Mouse (Mus musculus) left cerebral cortex, postnatal 10 days (tissue): Measurements from ENCODE around the gene Cd151. TPM values are rescaled to one million over a fixed set of nuclear protein-coding genes. Genes with fewer than 3 reads are reported as not detected.
A peak's percentile ranks its signal among the peaks of the same experiment; 100 is the strongest.

Source experiments
- DNase-seq, 2 experiments: peaks; one replicate each; pipeline ENCODE4 v3.0.0; 2021 to 2022; ENCODE audit warnings: low spot score in 2 of 2, mixed read lengths in 1 of 2; ENCODE audit errors: extremely low spot score in 1 of 2
- intact Hi-C: fragments of 180-260 bp; cut with DNase I; formaldehyde crosslinking; loops from one replicate; pipeline ENCODE4 v1.15.1; 2025
- total RNA-seq, 2 experiments: library from RNA; stranded (reverse); gene quantifications; 2 replicates each; pipeline ENCODE4 v1.2.3; 2021

Gene Cd151
- total RNA-seq, 2 experiments from 2014 or later, result 31.8 to 33.7 TPM

GRCm38 (mm10) chr7:141482531-141483024 lies 15.4 kb downstream of the Cd151 start:
- intact Hi-C loops, result no loop called here

GRCm38 (mm10) chr7:141483114-141483653 lies 16.0 kb downstream of the Cd151 start:
- DNase-seq, result no peak
- intact Hi-C loops, result no loop called here

More at GRCm38 (mm10) chr7:141482531-141483024, 15.4 kb downstream of the Cd151 start:
- no peak for DNase-seq

GRCm38 (mm10) chr7:141484186-141485120 lies 17.3 kb downstream of the Cd151 start:
- intact Hi-C loops, result no loop called here

GRCm38 (mm10) chr7:141485186-141485585 lies 18.0 kb downstream of the Cd151 start:
- intact Hi-C loops, result no loop called here
- no peak for DNase-seq

More at GRCm38 (mm10) chr7:141484186-141485120, 17.3 kb downstream of the Cd151 start:
- peak in 1 of 2 experiments; percentile 61 for DNase-seq

GRCm38 (mm10) chr7:141485606-141486005 lies 18.4 kb downstream of the Cd151 start:
- DNase-seq, result no peak
- intact Hi-C loops, result no loop called here

- intact Hi-C loops, result no loop called here
- DNase-seq, result no peak
These were observed 19.0 kb downstream of the Cd151 start for GRCm38 (mm10) chr7:141486239-141486638.

GRCm38 (mm10) chr7:141487141-141487540 lies 19.9 kb downstream of the Cd151 start:
- intact Hi-C loops, result no loop called here

GRCm38 (mm10) chr7:141491151-141491550 lies 24.0 kb downstream of the Cd151 start:
- intact Hi-C loops, result no loop called here
- DNase-seq, result no peak

More at GRCm38 (mm10) chr7:141487141-141487540, 19.9 kb downstream of the Cd151 start:
- DNase-seq, result no peak

- no peak for DNase-seq
- intact Hi-C loops, result no loop called here
These were observed 25.5 kb downstream of the Cd151 start for GRCm38 (mm10) chr7:141492738-141493137.

- no peak for DNase-seq
- intact Hi-C loops, result no loop called here
These were observed 26.5 kb downstream of the Cd151 start for GRCm38 (mm10) chr7:141493729-141494128.

- no peak for DNase-seq
- intact Hi-C loops, result no loop called here
These were observed 28.2 kb downstream of the Cd151 start for GRCm38 (mm10) chr7:141495379-141495778.

- DNase-seq, result no peak
- intact Hi-C loops, result no loop called here
These were observed 28.7 kb downstream of the Cd151 start for GRCm38 (mm10) chr7:141495940-141496339.

- no peak for DNase-seq
These were observed 30.4 kb downstream of the Cd151 start for GRCm38 (mm10) chr7:141497600-141497999.

GRCm38 (mm10) chr7:141501820-141502555 lies 34.8 kb downstream of the Cd151 start:
- no peak for DNase-seq
- intact Hi-C loops, result no loop called here

More at GRCm38 (mm10) chr7:141497600-141497999, 30.4 kb downstream of the Cd151 start:
- intact Hi-C loops, result no loop called here

- intact Hi-C loops, result no loop called here
- no peak for DNase-seq
These were observed 35.3 kb downstream of the Cd151 start for GRCm38 (mm10) chr7:141502556-141502905.

GRCm38 (mm10) chr7:141506278-141506677 lies 39.1 kb downstream of the Cd151 start:
- DNase-seq, result no peak
- intact Hi-C loops, result no loop called here

- no peak for DNase-seq
- intact Hi-C loops, result no loop called here
These were observed 41.0 kb downstream of the Cd151 start for GRCm38 (mm10) chr7:141508160-141508559.

- intact Hi-C loops, result no loop called here
- no peak for DNase-seq
These were observed 43.0 kb downstream of the Cd151 start for GRCm38 (mm10) chr7:141510196-141510595.

- DNase-seq, result no peak
- intact Hi-C loops, result no loop called here
These were observed 43.5 kb downstream of the Cd151 start for GRCm38 (mm10) chr7:141510681-141511191.
